Mouse (Mus musculus) midbrain, embryonic 14.5 days (tissue): ENCODE measurements at regions not wholly inside any gene's neighbourhood (a gene's known extent, or its start where the extent isn't known, plus 50 kb on each side); places are given as distances from the start of the nearest gene placed in this dataset.

Experiments
- ATAC-seq: fragments of 200-750 bp; cut with Nextera tagmentation; 2 replicates; pipeline ENCODE4 v1.8.0; 2017; ENCODE audit warnings: moderate number of reproducible peaks, moderate library complexity; ENCODE audit not compliant: low FRiP score, low TSS enrichment
- DNase-seq: peaks from one replicate; pipeline ENCODE4 v3.0.0-alpha.2; 2015
- H3K27ac ChIP-seq: fragments of 300-500 bp; sonication (generic); replicated peaks from 2 replicates; pipeline ENCODE4 v1.5.1; 2014; ENCODE audit warnings: mild to moderate bottlenecking, low read depth, low read length, moderate library complexity
- H3K27me3 ChIP-seq: fragments of 300-500 bp; sonication (generic); 2 replicates; pipeline ENCODE4 v1.6.1; 2014; ENCODE audit warnings: low read length, control low read depth, mixed read lengths; ENCODE audit not compliant: control insufficient read depth, insufficient read depth
- H3K36me3 ChIP-seq: fragments of 300-500 bp; sonication (generic); 2 replicates; pipeline ENCODE4 v1.6.1; 2014; ENCODE audit warnings: low read length, control low read depth; ENCODE audit not compliant: control insufficient read depth, insufficient read depth
- H3K4me1 ChIP-seq: fragments of 300-500 bp; sonication (generic); 2 replicates; pipeline ENCODE4 v1.6.1; 2014; ENCODE audit warnings: mild to moderate bottlenecking, antibody characterized with exemption, low read length, control low read depth; ENCODE audit not compliant: control insufficient read depth, insufficient read depth
- H3K4me2 ChIP-seq: fragments of 300-500 bp; sonication (generic); 2 replicates; pipeline ENCODE4 v1.6.1; 2014; ENCODE audit warnings: mild to moderate bottlenecking, low read length, moderate library complexity
- H3K4me3 ChIP-seq: fragments of 300-500 bp; sonication (generic); replicated peaks from 2 replicates; pipeline ENCODE4 v1.5.1; 2014; ENCODE audit warnings: low read depth, low read length
- H3K9ac ChIP-seq: fragments of 300-500 bp; sonication (generic); replicated peaks from 2 replicates; pipeline ENCODE4 v1.6.1; 2014; ENCODE audit warnings: mild to moderate bottlenecking, low read length, moderate library complexity
- H3K9me3 ChIP-seq: fragments of 300-500 bp; sonication (generic); 2 replicates; pipeline ENCODE4 v1.6.1; 2016; ENCODE audit warnings: low read length, control low read depth, mixed read lengths; ENCODE audit not compliant: control insufficient read depth
- WGBS: fragments of 180-500 bp; shearing (Covaris S2); extraction: QIAGEN DNeasy Blood & Tissue Kit; methylation state at CpG from one replicate; pipeline ENCODE4 v1.1.7; 2014; 5-methylcytosine and 5-hydroxymethylcytosine counted together

DNA sequence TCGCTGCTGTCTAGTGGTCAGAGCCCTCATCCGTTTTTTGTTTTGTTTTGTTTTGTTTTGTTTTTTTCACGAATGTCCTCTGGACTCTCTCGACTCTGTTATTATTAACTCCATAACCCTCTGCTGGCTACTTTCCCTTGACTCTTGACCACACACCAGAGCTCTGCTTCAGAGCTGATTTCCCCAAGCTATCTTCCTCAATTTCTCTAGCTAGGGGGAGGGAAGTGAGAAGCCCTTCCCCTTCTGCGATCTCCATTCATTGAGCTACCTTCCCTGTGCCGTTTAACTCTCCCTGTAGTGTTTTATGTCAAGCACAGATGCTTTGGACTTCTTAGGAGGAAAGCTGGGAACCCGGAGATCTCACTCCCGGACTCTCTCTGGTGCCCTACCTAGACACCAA lies 247.6 kb downstream of the Hlx start:
- WGBS = 84% methylated on average over 8 of the region's 8 CpGs
- Histone ChIP-seq H3K9me3 (no peaks in the 10 kb centered on the region), H3K4me1 (no peaks in the 10 kb centered on the region), H3K27me3 (no peaks in the 10 kb centered on the region), H3K36me3 (no peaks in the 10 kb centered on the region), H3K4me2 (no peak overlapping the region), H3K4me3 (no peak overlapping the region), H3K9ac (no peak overlapping the region), H3K27ac (no peak overlapping the region)
- DNase-seq (no peak), ATAC-seq (no peak)

DNA sequence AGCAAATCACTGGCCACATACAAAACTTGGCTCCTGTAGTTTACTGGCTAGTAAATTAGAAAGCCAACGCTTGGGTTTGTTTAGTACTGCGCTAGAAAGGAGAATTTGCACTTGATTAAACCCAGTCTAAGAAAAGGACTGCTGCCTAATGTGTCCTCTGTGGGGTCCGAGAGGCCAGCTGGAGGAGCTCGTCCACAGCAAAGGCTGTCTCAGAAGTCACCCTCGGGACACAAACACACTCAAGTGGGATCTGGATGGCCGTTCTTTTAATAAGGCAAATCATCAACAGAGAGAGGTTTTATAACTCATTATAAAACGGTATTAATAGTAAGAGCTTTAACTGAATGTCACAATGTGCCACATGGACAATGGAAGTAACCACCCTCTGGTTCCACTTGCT lies 249.0 kb downstream of the Hlx start:
- Histone ChIP-seq H3K4me1 (no peaks in the 10 kb centered on the region), H3K4me2 (no peak overlapping the region), H3K36me3 (no peaks in the 10 kb centered on the region), H3K9ac (no peak overlapping the region), H3K27me3 (no peaks in the 10 kb centered on the region), H3K9me3 (no peaks in the 10 kb centered on the region), H3K27ac (no peak overlapping the region), H3K4me3 (no peak overlapping the region)
- DNase-seq = no peak
- 75% methylated on average over 7 of the region's 7 CpGs for WGBS
- ATAC-seq = no peak

DNA sequence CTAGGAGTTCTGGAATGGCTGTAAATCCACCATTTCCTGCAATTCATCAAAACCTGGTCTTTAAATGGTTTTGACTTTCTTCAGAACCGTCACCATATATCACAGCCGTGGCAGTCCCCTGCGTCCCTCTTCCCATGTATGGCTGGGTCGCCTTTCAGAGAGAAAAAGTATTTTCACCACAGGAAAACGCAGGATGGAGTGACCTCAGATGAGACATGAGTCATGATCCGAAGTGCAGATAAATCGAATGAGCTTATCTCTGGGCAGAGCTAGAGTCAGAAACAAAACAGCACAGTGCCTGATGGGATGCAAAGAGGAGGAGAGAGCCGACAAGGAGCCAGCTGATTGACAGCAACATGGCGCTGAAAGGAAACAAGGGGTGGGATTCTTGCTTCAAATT lies 250.4 kb downstream of the Hlx start:
- no peaks in the 10 kb centered on the region for H3K27me3 ChIP-seq
- no peaks in the 10 kb centered on the region for H3K36me3 ChIP-seq
- DNase-seq = no peak
- no peak overlapping the region for H3K4me2 ChIP-seq
- no peaks in the 10 kb centered on the region for H3K9me3 ChIP-seq
- WGBS = 87% methylated on average over 9 of the region's 9 CpGs
- H3K27ac ChIP-seq = no peak overlapping the region
- ATAC-seq = no peak
- no peaks in the 10 kb centered on the region for H3K4me1 ChIP-seq
- H3K4me3 ChIP-seq = no peak overlapping the region
- H3K9ac ChIP-seq = no peak overlapping the region

DNA sequence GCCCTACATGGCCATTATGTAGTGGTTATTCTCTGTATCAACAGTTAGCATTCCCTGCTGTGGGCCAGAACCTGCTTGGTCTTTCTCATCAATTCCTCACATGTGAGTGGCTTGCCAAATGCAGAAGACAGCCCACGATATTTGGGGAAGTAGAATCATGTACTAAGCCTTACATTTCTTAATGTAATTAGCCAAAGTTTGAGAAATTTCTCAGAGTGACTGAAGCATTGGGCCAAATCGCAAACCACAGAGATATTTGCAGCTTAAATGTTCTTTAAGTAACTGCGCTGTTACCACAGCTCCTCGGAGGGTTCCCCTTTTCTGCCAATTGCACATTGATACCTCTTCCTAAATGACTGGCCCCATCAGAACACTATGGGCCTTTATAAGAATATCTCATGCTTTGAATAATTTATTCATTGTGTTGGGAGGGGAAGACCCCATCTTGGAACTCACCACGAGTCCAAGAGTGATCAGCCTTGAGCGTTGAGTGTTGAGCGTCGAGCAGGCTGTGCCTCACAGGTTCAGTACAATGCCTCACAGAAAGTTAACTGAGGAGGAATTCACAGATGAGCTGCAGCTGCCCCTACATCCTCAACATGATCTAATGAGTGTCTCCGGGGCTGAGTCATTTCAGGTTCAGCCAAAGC lies 251.7 kb downstream of the Hlx start:
- DNase-seq (no peak), ATAC-seq (no peak)
- Histone ChIP-seq H3K4me2 (no peak overlapping the region), H3K9ac (no peak overlapping the region), H3K9me3 (no peaks in the 10 kb centered on the region), H3K27me3 (no peaks in the 10 kb centered on the region), H3K4me1 (no peaks in the 10 kb centered on the region), H3K27ac (no peak overlapping the region), H3K4me3 (no peak overlapping the region), H3K36me3 (no peaks in the 10 kb centered on the region)
- WGBS = 94% methylated on average over 9 of the region's 9 CpGs

DNA sequence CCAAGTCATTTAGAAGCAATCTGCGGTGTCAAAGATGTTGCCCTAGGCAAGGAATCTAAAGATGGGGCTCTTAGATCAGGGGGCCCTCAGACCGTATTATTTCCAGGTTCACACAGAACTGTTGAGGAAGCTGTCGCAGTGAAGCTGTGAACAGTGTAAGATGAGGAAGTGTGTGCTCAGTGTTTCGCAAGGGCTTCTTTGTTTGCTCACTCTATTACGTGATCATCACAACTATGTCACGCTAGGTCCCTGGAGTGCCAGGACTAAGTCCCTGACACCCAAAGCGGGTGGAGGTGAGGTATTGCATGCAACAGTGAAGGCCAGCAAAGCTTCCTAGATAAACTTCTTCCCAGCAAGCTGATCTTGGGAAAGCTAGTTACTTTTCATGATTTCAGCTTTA lies 254.4 kb downstream of the Hlx start:
- Histone ChIP-seq H3K36me3 (no peaks in the 10 kb centered on the region), H3K9ac (no peak overlapping the region), H3K4me3 (no peak overlapping the region), H3K4me2 (no peak overlapping the region), H3K4me1 (no peaks in the 10 kb centered on the region), H3K27ac (no peak overlapping the region), H3K9me3 (no peaks in the 10 kb centered on the region), H3K27me3 (no peaks in the 10 kb centered on the region)
- DNase-seq (no peak), ATAC-seq (no peak)
- 89% methylated on average over 7 of the region's 7 CpGs for WGBS

DNA sequence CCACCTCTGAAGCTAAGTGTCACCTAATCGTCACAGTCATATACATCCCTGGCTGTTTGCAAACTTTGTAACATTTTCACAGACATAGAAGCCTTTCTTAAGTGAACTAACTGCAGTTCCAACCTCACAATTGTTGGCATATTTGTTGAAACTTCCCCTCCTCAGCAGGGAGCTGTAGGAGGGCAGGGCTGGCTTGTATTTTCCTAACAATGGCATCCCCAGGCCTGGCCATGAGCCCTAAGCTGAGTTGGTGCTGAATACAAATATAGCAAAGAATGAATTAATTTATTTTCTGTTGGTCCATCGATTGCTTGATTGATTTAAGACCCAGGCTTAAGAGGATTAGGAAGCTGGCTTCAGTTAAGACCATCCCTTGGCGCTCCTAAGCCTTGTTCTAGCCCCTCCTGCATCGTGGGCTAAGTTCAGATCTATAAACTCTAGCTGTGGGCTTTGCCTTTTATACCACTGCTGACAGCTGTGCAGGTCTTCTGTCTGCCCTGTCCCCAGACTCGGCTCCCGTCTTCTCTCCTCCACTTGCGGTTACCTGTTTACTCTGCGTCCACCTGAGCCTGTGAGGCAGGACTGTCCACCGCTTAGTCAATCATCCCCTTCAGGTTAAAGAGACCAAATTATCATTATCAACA lies 269.8 kb downstream of the Hlx start:
- H3K27me3 ChIP-seq = no peaks in the 10 kb centered on the region
- H3K4me2 ChIP-seq = no peak overlapping the region
- peaks cover 5% of the 10 kb centered on the region; the same call in 1 of the 2 replicates for H3K4me1 ChIP-seq
- no peak overlapping the region for H3K9ac ChIP-seq
- H3K27ac ChIP-seq = no peak overlapping the region
- DNase-seq (peak; percentile 50), ATAC-seq (no peak)
- 23% methylated on average over 9 of the region's 9 CpGs for WGBS
- no peak overlapping the region for H3K4me3 ChIP-seq
- no peaks in the 10 kb centered on the region for H3K36me3 ChIP-seq
- no peaks in the 10 kb centered on the region for H3K9me3 ChIP-seq

DNA sequence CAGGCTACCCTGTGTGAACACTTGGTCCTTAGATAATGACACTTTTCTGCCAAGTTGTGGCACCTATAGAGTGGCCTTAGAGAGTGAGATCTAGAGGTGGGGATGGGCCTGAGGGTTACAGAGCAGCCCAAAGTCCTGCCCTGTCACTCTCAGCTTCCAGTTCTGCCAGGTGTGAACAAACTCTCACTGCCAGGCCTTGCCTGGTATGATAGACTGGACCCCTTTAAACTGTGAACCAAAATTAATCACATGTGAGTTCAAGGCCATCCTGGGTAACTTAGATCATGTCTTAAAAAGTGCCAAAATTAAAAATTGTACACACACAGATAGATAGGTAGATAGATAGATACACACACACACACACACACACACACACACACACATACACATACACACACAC lies 271.0 kb downstream of the Hlx start:
- no peak overlapping the region for H3K4me3 ChIP-seq
- no peaks in the 10 kb centered on the region for H3K9me3 ChIP-seq
- peaks cover 5% of the 10 kb centered on the region; the same call in 1 of the 2 replicates for H3K4me1 ChIP-seq
- H3K4me2 ChIP-seq = no peak overlapping the region
- no peaks in the 10 kb centered on the region for H3K27me3 ChIP-seq
- ATAC-seq (no peak), DNase-seq (no peak)
- no peaks in the 10 kb centered on the region for H3K36me3 ChIP-seq
- no peak overlapping the region for H3K9ac ChIP-seq
- H3K27ac ChIP-seq = no peak overlapping the region

DNA sequence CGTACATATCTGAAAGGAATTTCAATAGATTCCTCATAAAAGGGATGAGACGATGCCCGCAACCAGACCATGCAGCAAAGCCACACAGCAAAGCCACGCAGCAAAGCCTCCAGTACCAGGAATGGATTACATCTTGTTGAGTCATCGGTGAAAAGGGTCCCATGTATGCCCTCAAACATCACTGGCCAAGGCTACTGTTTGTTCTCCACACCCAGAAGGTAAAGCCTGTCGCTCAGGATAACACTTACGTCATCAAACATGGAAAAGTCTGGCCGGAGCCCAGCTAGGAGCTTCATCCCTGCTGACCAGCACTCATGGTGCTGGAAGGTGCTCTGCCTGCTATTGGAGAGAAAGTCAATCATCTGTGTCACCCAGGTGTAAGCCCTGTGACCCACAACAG lies 275.7 kb downstream of the Hlx start:
- no peaks in the 10 kb centered on the region for H3K4me1 ChIP-seq
- no peak overlapping the region for H3K9ac ChIP-seq
- H3K9me3 ChIP-seq = no peaks in the 10 kb centered on the region
- DNase-seq = no peak
- H3K4me2 ChIP-seq = no peak overlapping the region
- no peak for ATAC-seq
- WGBS = 92% methylated on average over 8 of the region's 8 CpGs
- H3K36me3 ChIP-seq = no peaks in the 10 kb centered on the region
- H3K4me3 ChIP-seq = no peak overlapping the region
- H3K27ac ChIP-seq = no peak overlapping the region
- H3K27me3 ChIP-seq = no peaks in the 10 kb centered on the region

DNA sequence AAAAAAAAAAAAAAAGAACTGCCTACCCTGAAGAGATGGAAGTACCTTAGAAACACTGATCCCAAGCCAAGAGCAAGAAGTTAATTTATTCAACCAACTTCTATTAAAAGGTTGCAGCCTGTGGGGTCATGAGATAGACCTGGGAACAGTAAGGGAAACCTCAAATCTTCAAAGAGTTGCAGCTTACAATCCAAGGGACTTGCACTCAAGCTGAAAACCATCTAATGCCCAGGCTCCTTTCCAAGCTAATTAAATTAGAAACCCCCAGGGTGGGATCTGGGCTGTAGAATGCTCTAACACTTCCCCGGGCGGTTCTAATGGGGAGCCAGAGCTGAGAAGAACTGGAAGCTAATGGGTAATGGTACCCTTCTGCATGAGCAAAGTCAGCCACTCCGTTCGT lies 278.0 kb downstream of the Hlx start:
- no peak overlapping the region for H3K27ac ChIP-seq
- ATAC-seq = no peak

More for the DNA sequence above, 278.0 kb downstream of the Hlx start:
- no peak for DNase-seq
- WGBS = 75% methylated on average over 4 of the region's 4 CpGs
- Histone ChIP-seq H3K4me1 (no peaks in the 10 kb centered on the region), H3K9ac (no peak overlapping the region), H3K36me3 (no peaks in the 10 kb centered on the region), H3K9me3 (no peaks in the 10 kb centered on the region), H3K27me3 (no peaks in the 10 kb centered on the region), H3K4me3 (no peak overlapping the region), H3K4me2 (no peak overlapping the region)
